Mouse (Mus musculus) stomach, embryonic 16.5 days (tissue): ENCODE data around the gene Sorl1. TPM values are rescaled to one million over a fixed set of nuclear protein-coding genes. Genes with fewer than 3 reads are reported as not detected.

Source experiments
- ATAC-seq: fragments of 200-750 bp; cut with Nextera tagmentation; 2 replicates; pipeline ENCODE4 v1.8.0; 2017; ENCODE audit warnings: moderate number of reproducible peaks, moderate TSS enrichment; ENCODE audit not compliant: insufficient read depth, low FRiP score
- H3K27ac ChIP-seq: fragments of 300-500 bp; sonication (generic); 2 replicates; pipeline ENCODE4 v1.5.1; 2014; ENCODE audit warnings: low read length
- H3K27me3 ChIP-seq: fragments of 300-500 bp; sonication (generic); 2 replicates; pipeline ENCODE4 v1.6.1; 2014; ENCODE audit warnings: low read length, control low read depth, mixed read lengths; ENCODE audit not compliant: control insufficient read depth, insufficient read depth
- H3K36me3 ChIP-seq: fragments of 300-500 bp; sonication (generic); 2 replicates; pipeline ENCODE4 v1.6.1; 2014; ENCODE audit warnings: low read length; ENCODE audit not compliant: control insufficient read depth, insufficient read depth
- H3K4me1 ChIP-seq: fragments of 300-500 bp; sonication (generic); 2 replicates; pipeline ENCODE4 v1.6.1; 2014; ENCODE audit warnings: low read length, control low read depth, mixed read lengths; ENCODE audit not compliant: control insufficient read depth, insufficient read depth
- H3K4me2 ChIP-seq: fragments of 300-500 bp; sonication (generic); 2 replicates; pipeline ENCODE4 v1.6.1; 2014; ENCODE audit warnings: low read depth, low read length, mixed read lengths
- H3K4me3 ChIP-seq: fragments of 300-500 bp; sonication (generic); replicated peaks from 2 replicates; pipeline ENCODE4 v1.5.1; 2014; ENCODE audit warnings: mild to moderate bottlenecking, low read length
- H3K9ac ChIP-seq: fragments of 300-500 bp; sonication (generic); 2 replicates; pipeline ENCODE4 v1.6.1; 2014; ENCODE audit warnings: low read length
- H3K9me3 ChIP-seq: fragments of 300-500 bp; sonication (generic); replicated peaks from 2 replicates; pipeline ENCODE4 v1.6.1; 2016; ENCODE audit warnings: low read length, control low read depth; ENCODE audit not compliant: control insufficient read depth
- WGBS: fragments of 180-500 bp; shearing (Covaris S2); extraction: QIAGEN DNeasy Blood & Tissue Kit; methylation state at CpG from one replicate; pipeline ENCODE4 v1.1.7; 2014; 5-methylcytosine and 5-hydroxymethylcytosine counted together
- polyA plus RNA-seq: library from polyadenylated mRNA; unstranded; fragments of >200 nt; fragmentation: Nextera tagmentation; extraction: Ambion mirVana; gene quantifications from 2 replicates; pipeline ENCODE4 v1.2.1, GENCODE M21; 2015

Gene Sorl1
- polyA plus RNA-seq, 1 experiment from 2014 or later = 12.9 TPM

GRCm38 (mm10) chr9:42111256-42111655, 12.8 kb downstream of the Sorl1 start:
- H3K9ac ChIP-seq = no peak overlapping the region
- peaks cover 28% of the 10 kb centered on the region for H3K4me1 ChIP-seq
- H3K4me2 ChIP-seq = no peak overlapping the region
- no peaks in the 10 kb centered on the region for H3K36me3 ChIP-seq
- no peak overlapping the region for H3K4me3 ChIP-seq
- 88% methylated on average over 7 of the region's 7 CpGs for WGBS
- no peak overlapping the region for H3K27ac ChIP-seq
- no peaks in the 10 kb centered on the region for H3K27me3 ChIP-seq
- no peak for ATAC-seq
- H3K9me3 ChIP-seq = no peaks in the 10 kb centered on the region

DNA sequence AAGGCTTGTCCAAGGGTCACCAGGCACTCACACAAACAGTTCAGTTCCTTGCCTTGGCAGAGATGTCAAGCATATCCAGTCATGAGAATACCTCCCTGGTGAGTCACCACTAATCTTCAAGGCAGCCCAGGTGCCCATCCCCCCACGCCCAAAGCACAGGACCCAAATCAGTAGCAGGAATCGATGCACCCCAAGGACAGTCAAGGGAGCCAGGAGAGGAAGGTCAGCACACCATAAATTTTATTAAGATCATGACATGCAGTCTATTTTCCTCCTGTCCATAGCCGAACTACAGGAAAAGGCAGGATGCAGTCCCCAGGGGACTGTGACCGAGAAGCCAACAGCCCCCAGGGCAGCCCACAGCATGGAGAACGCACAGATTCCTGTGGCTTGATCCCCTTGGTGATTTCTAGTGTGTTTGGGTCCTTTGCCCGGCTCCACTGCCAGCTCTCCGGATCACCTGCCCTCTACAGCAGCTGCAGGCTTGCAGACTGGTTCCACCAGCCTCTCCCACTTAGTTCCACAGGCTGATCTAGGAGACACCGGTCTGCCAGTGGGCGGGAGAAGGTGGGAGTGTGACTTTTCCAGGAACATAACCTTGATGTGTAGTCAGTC, 14.2 kb downstream of the Sorl1 start:
- H3K27me3 ChIP-seq = no peaks in the 10 kb centered on the region
- ATAC-seq = peak; percentile 64
- peaks cover 24% of the 10 kb centered on the region for H3K4me1 ChIP-seq
- no peak overlapping the region for H3K4me3 ChIP-seq
- whole genome bisulfite sequencing = 46% methylated on average over 9 of the region's 9 CpGs
- no peaks in the 10 kb centered on the region for H3K36me3 ChIP-seq
- H3K9me3 ChIP-seq = no peaks in the 10 kb centered on the region
- peak overlapping the region; percentile 32 for H3K4me2 ChIP-seq
- H3K9ac ChIP-seq = peak overlapping the region; percentile 41; the same call in 1 of the 2 replicates
- H3K27ac ChIP-seq = peak overlapping the region; percentile 93

DNA sequence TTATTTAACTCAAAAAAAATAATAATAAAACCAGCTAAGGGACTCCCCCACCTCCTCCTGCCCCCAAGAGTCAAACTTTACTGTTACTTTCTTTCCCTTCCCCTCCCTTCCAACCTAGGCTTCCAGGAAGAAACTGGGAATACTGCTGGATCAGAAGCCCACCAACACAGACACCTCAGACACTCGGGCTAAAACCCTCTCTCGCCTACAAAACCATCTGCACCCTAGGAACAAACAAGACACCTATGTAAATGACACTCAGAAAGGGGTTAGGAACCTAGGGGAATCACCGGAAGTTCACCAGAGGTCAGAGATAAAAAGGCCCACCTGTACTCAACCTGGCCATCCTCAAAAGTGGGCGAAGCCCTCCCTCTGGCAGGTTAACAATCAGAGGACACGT, 15.0 kb downstream of the Sorl1 start:
- no peak overlapping the region for H3K4me2 ChIP-seq
- no peak overlapping the region; the same call in 1 of the 2 replicates for H3K9ac ChIP-seq
- 47% methylated on average over 5 of the region's 5 CpGs for WGBS
- no peak for ATAC-seq
- no peaks in the 10 kb centered on the region for H3K9me3 ChIP-seq
- no peaks in the 10 kb centered on the region for H3K36me3 ChIP-seq
- H3K27ac ChIP-seq = peak overlapping the region; percentile 93
- H3K4me1 ChIP-seq = peaks cover 24% of the 10 kb centered on the region
- H3K4me3 ChIP-seq = no peak overlapping the region
- no peaks in the 10 kb centered on the region for H3K27me3 ChIP-seq

GRCm38 (mm10) chr9:42108369-42108951, 15.6 kb downstream of the Sorl1 start:
- whole genome bisulfite sequencing = 45% methylated on average over 6 of the region's 6 CpGs

GRCm38 (mm10) chr9:42107062-42107461, 17.0 kb downstream of the Sorl1 start:
- no peak overlapping the region for H3K4me2 ChIP-seq
- H3K36me3 ChIP-seq = no peaks in the 10 kb centered on the region
- 93% methylated on average over 10 of the region's 10 CpGs for WGBS
- no peak overlapping the region for H3K4me3 ChIP-seq
- H3K9ac ChIP-seq = no peak overlapping the region
- no peak overlapping the region for H3K27ac ChIP-seq
- no peaks in the 10 kb centered on the region for H3K9me3 ChIP-seq
- H3K4me1 ChIP-seq = peaks cover 26% of the 10 kb centered on the region
- H3K27me3 ChIP-seq = no peaks in the 10 kb centered on the region
- ATAC-seq = no peak

More at GRCm38 (mm10) chr9:42108369-42108951, 15.6 kb downstream of the Sorl1 start:
- no peak overlapping the region for H3K4me2 ChIP-seq
- H3K4me3 ChIP-seq = no peak overlapping the region
- no peak overlapping the region for H3K9ac ChIP-seq
- ATAC-seq = peak; percentile 74
- peak overlapping the region; percentile 74 for H3K27ac ChIP-seq
- H3K9me3 ChIP-seq = no peaks in the 10 kb centered on the region
- peaks cover 26% of the 10 kb centered on the region for H3K4me1 ChIP-seq
- H3K27me3 ChIP-seq = no peaks in the 10 kb centered on the region
- H3K36me3 ChIP-seq = no peaks in the 10 kb centered on the region

GRCm38 (mm10) chr9:42106305-42106704, 17.8 kb downstream of the Sorl1 start:
- no peak overlapping the region for H3K4me3 ChIP-seq
- WGBS = 90% methylated on average over 7 of the region's 7 CpGs
- no peaks in the 10 kb centered on the region for H3K27me3 ChIP-seq
- H3K36me3 ChIP-seq = no peaks in the 10 kb centered on the region
- no peak for ATAC-seq
- H3K27ac ChIP-seq = no peak overlapping the region
- no peak overlapping the region for H3K9ac ChIP-seq
- no peak overlapping the region for H3K4me2 ChIP-seq
- peaks cover 26% of the 10 kb centered on the region for H3K4me1 ChIP-seq
- H3K9me3 ChIP-seq = no peaks in the 10 kb centered on the region

DNA sequence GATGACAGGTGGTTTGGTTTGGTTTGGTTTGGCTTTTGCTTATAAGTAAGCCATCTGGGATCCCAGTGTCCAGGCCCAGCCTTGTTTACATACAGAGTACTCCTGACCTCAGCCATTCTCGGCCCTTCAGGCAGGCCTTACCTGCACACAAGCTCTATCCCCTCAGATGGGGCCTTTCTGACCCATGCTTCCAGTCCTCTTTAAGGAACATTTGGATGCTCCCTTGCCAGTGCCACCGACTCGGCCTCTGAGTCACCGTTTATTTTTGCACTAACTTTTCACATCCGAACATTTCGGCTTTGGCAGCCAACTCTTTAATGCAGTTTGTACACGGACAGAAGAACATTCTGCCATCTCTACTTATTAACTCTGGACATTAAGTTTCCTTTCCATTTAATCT, 20.6 kb downstream of the Sorl1 start:
- ATAC-seq = no peak
- H3K9me3 ChIP-seq = no peaks in the 10 kb centered on the region
- H3K4me3 ChIP-seq = no peak overlapping the region
- H3K36me3 ChIP-seq = no peaks in the 10 kb centered on the region
- no peak overlapping the region for H3K4me2 ChIP-seq
- peaks cover 10% of the 10 kb centered on the region; the same call in 1 of the 2 replicates for H3K4me1 ChIP-seq
- no peak overlapping the region for H3K9ac ChIP-seq
- WGBS = 54% methylated on average over 7 of the region's 7 CpGs
- no peaks in the 10 kb centered on the region for H3K27me3 ChIP-seq
- H3K27ac ChIP-seq = no peak overlapping the region

- H3K4me1 ChIP-seq = peaks cover 7% of the 10 kb centered on the region; the same call in 1 of the 2 replicates
- no peak; the same call in 1 of the 2 replicates for ATAC-seq
- H3K4me3 ChIP-seq = no peak overlapping the region
- H3K27me3 ChIP-seq = no peaks in the 10 kb centered on the region
- H3K36me3 ChIP-seq = no peaks in the 10 kb centered on the region
- no peaks in the 10 kb centered on the region for H3K9me3 ChIP-seq
- no peak overlapping the region for H3K9ac ChIP-seq
- WGBS = 49% methylated on average over 6 of the region's 6 CpGs
- H3K4me2 ChIP-seq = no peak overlapping the region
- peak overlapping the region; percentile 55; the same call in 1 of the 2 replicates for H3K27ac ChIP-seq
These were observed 22.1 kb downstream of the Sorl1 start for GRCm38 (mm10) chr9:42102013-42102412.

- Histone ChIP-seq H3K36me3 (no peaks in the 10 kb centered on the region), H3K27me3 (no peaks in the 10 kb centered on the region), H3K9ac (no peak overlapping the region), H3K9me3 (no peaks in the 10 kb centered on the region), H3K27ac (no peak overlapping the region), H3K4me1 (peaks cover 7% of the 10 kb centered on the region; the same call in 1 of the 2 replicates), H3K4me3 (no peak overlapping the region), H3K4me2 (no peak overlapping the region)
- 72% methylated on average over 7 of the region's 7 CpGs for WGBS
- no peak for ATAC-seq
These were observed 22.8 kb downstream of the Sorl1 start for GRCm38 (mm10) chr9:42101266-42101665.
